8 mouse cellular contexts compared by ENCODE assay signal in the genomic region with DNA sequence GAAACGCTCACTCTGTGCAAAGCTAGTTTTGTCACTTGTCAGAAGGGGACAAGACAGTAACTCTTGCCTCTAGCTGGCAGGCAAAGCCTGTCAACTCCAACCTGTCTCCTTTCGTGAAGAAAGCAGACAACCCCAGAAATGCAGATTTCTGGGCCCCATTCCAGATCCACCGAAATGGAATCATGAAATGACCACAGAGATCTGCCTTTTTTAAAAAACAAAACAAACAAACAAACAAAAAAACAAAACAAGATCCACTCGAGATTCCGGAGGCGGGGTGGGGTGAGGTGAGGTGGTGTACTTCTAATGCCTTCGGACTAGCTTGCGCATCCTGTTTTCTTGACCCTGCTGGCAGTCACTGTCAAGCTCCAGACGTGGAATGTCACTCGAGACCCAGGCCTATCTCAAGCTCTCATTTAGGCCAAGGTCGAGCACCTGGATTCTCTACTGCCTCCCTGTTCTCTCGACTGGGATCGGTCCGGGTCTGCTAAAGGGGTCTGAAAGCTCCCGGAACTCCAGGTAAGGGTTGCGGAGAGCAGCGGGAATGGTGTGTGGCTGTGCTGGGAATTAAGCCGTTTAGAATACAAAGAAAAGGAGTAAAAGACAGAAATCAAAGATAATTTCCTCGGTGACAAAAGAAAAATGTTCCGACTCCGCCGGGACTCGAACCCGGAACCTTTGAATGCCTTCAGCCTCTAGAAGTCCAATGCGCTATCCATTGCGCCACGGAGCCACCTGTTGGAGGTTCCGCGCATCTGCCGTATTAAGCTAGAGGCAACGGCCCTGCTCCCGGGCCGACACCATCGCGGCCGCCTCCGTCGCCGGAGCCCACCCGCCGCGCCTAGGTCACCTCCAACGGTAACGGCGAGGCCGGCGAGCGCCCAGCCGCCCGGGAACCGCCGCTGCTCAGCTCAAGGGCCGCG. TPM values are rescaled to one million over a fixed set of nuclear protein-coding genes. Genes with fewer than 3 reads are reported as not detected.
A peak's percentile ranks its signal among the peaks of the same experiment; 100 is the strongest.
DNase-seq lines count a peak whose midpoint lies in the region; ATAC-seq and TF ChIP-seq lines count a peak whose summit lies in the region.

No protein-coding gene starts in this region.

- peak; percentile 35; the same call in 1 of the 2 replicates for TF ChIP-seq POLR2A in CH12.LX (IDR thresholded peaks at IDR 0.05; ENCODE audit: low read depth, low read length)

- dilution Hi-C loops in CH12.LX (cut with MboI; ENCODE audit: extremely low pct_ligation_motif_present, extremely low pct_unique_long_range_greater_than_20kb, low sequenced_read_pairs): no loop called here

- H3K4me2 ChIP-seq in CH12.LX (ENCODE audit: insufficient read depth, low read depth, poor library complexity, severe bottlenecking): peak overlapping the region; percentile 89; the same call in 1 of the 2 replicates
- H3K4me2 ChIP-seq in forebrain, embryonic 11.5 days (ENCODE audit: low read depth, low read length, severe bottlenecking): peak overlapping the region; percentile 63
- peak overlapping the region; percentile 91 for H3K4me2 ChIP-seq in heart, embryonic 16.5 days (ENCODE audit: low read depth, low read length)
- peak overlapping the region; percentile 92 for H3K4me2 ChIP-seq in liver, embryonic 14.5 days (ENCODE audit: low read depth)
- peak overlapping the region; percentile 87 for H3K4me2 ChIP-seq in stomach, embryonic 15.5 days

- no peak for TF ChIP-seq EP300 in CH12.LX (IDR thresholded peaks at IDR 0.05; ENCODE audit: low read length)
- TF ChIP-seq EP300 in liver, embryonic 14.5 days (IDR thresholded peaks at IDR 0.05; ENCODE audit: low read depth): no peak

- peak; percentile 87 for DNase-seq in CH12.LX (ENCODE audit: extremely low read depth)
- peak; percentile 77 for DNase-seq in c-Kit-positive CD71-positive TER-119-negative erythroid progenitor cells, embryonic 14.5 days (ENCODE audit: low read depth)
- DNase-seq in forebrain, embryonic 11.5 days (ENCODE audit: low spot score): peak; percentile 97
- DNase-seq in kidney, postnatal 25 days: peak; percentile 93 to 96
- DNase-seq in liver, embryonic 14.5 days (ENCODE audit: low read depth in 3 of 3, low spot score in 3 of 3): peak; percentile 69 to 75 (median 71)
- DNase-seq in neural tube, embryonic 10.5 days (ENCODE audit: extremely low spot score, low spot score): peak; percentile 99

- no peaks in the 10 kb centered on the region for H3K9me3 ChIP-seq in CH12.LX (replicated peaks; ENCODE audit: low read length)
- H3K9me3 ChIP-seq in forebrain, embryonic 11.5 days (ENCODE audit: control insufficient read depth, low read length): no peaks in the 10 kb centered on the region
- no peaks in the 10 kb centered on the region for H3K9me3 ChIP-seq in heart, embryonic 16.5 days (replicated peaks; ENCODE audit: control insufficient read depth, low read length)
- no peaks in the 10 kb centered on the region for H3K9me3 ChIP-seq in liver, embryonic 14.5 days (ENCODE audit: control insufficient read depth, low read length)
- H3K9me3 ChIP-seq in stomach, embryonic 15.5 days: no peaks in the 10 kb centered on the region

- peak overlapping the region; percentile 78 to 87 (median 87) for H3K4me3 ChIP-seq in CH12.LX (replicated peaks in 1 of 3; ENCODE audit: low read depth in 2 of 3, low read length in 2 of 3, poor library complexity in 1 of 3)
- H3K4me3 ChIP-seq in forebrain, embryonic 11.5 days (ENCODE audit: low read depth, low read length): peak overlapping the region; percentile 83
- peak overlapping the region; percentile 90 for H3K4me3 ChIP-seq in heart, embryonic 16.5 days (ENCODE audit: low read length)
- peak overlapping the region; percentile 79 to 86 for H3K4me3 ChIP-seq in liver, embryonic 14.5 days (ENCODE audit: insufficient read depth in 1 of 2, low read depth in 2 of 2, low read length in 2 of 2)
- H3K4me3 ChIP-seq in stomach, embryonic 15.5 days (replicated peaks): peak overlapping the region; percentile 90

- 6% methylated on average over 54 of the region's 54 CpGs for WGBS in forebrain, embryonic 11.5 days
- 5% methylated on average over 54 of the region's 54 CpGs for WGBS in heart, embryonic 16.5 days
- 9% methylated on average over 47 of the region's 54 CpGs for WGBS in liver, embryonic 14.5 days (ENCODE audit: insufficient replicate concordance)
- WGBS in stomach, embryonic 15.5 days: 7% methylated on average over 51 of the region's 54 CpGs

- H3K79me2 ChIP-seq in CH12.LX (replicated peaks; ENCODE audit: control insufficient read depth, extremely low read depth, insufficient read depth, poor library complexity, severe bottlenecking): no peaks in the 10 kb centered on the region

- H3K27ac ChIP-seq in CH12.LX (ENCODE audit: insufficient read depth, low read depth): peak overlapping the region; percentile 64
- H3K27ac ChIP-seq in forebrain, embryonic 11.5 days (ENCODE audit: low read depth, low read length): peak overlapping the region; percentile 99
- H3K27ac ChIP-seq in heart, embryonic 16.5 days (ENCODE audit: low read length): peak overlapping the region; percentile 95
- no peak overlapping the region for H3K27ac ChIP-seq in liver, embryonic 14.5 days
- peak overlapping the region; percentile 92 for H3K27ac ChIP-seq in stomach, embryonic 15.5 days

- H3K4me1 ChIP-seq in CH12.LX (ENCODE audit: control insufficient read depth in 1 of 2, insufficient read depth in 2 of 2): peaks cover 4 to 26% of the 10 kb centered on the region in 2 experiments; a peak in 2 of 4 replicates
- peaks cover 12% of the 10 kb centered on the region; the same call in 1 of the 2 replicates for H3K4me1 ChIP-seq in forebrain, embryonic 11.5 days (replicated peaks; ENCODE audit: control insufficient read depth, insufficient read depth, low read length)
- peaks cover 15% of the 10 kb centered on the region for H3K4me1 ChIP-seq in heart, embryonic 16.5 days (ENCODE audit: control insufficient read depth, insufficient read depth, low read length)
- H3K4me1 ChIP-seq in liver, embryonic 14.5 days (replicated peaks; ENCODE audit: control insufficient read depth in 2 of 2, insufficient read depth in 2 of 2, low read length in 1 of 2): peaks cover 0 to 15% of the 10 kb centered on the region in 2 experiments; a peak in 2 of 4 replicates
- peaks cover 14% of the 10 kb centered on the region for H3K4me1 ChIP-seq in stomach, embryonic 15.5 days

- H3K9ac ChIP-seq in CH12.LX (ENCODE audit: insufficient read depth, low read depth): peak overlapping the region; percentile 85
- H3K9ac ChIP-seq in forebrain, embryonic 11.5 days (ENCODE audit: low read length): peak overlapping the region; percentile 93
- peak overlapping the region; percentile 92 for H3K9ac ChIP-seq in heart, embryonic 16.5 days (ENCODE audit: low read length)
- peak overlapping the region; percentile 82 for H3K9ac ChIP-seq in liver, embryonic 14.5 days (replicated peaks)
- H3K9ac ChIP-seq in stomach, embryonic 15.5 days: peak overlapping the region; percentile 68

- no peaks in the 10 kb centered on the region for H3K36me3 ChIP-seq in CH12.LX (replicated peaks in 1 of 2; ENCODE audit: control insufficient read depth in 1 of 2, insufficient read depth in 1 of 2, low read length in 1 of 2)
- no peaks in the 10 kb centered on the region for H3K36me3 ChIP-seq in forebrain, embryonic 11.5 days (ENCODE audit: control insufficient read depth, insufficient read depth, low read length)
- no peaks in the 10 kb centered on the region for H3K36me3 ChIP-seq in heart, embryonic 16.5 days (ENCODE audit: control insufficient read depth, insufficient read depth)
- no peaks in the 10 kb centered on the region for H3K36me3 ChIP-seq in liver, embryonic 14.5 days (replicated peaks; ENCODE audit: control insufficient read depth, insufficient read depth, low read depth)
- no peaks in the 10 kb centered on the region for H3K36me3 ChIP-seq in stomach, embryonic 15.5 days

- no peak for TF ChIP-seq RAD21 in CH12.LX (IDR thresholded peaks at IDR 0.05; ENCODE audit: low read depth, low read length)

- no peaks in the 10 kb centered on the region for H3K27me3 ChIP-seq in CH12.LX (replicated peaks)
- H3K27me3 ChIP-seq in forebrain, embryonic 11.5 days (ENCODE audit: control insufficient read depth, insufficient read depth, low read length): no peaks in the 10 kb centered on the region
- H3K27me3 ChIP-seq in heart, embryonic 16.5 days (ENCODE audit: control insufficient read depth, insufficient read depth, low read length): no peaks in the 10 kb centered on the region
- no peaks in the 10 kb centered on the region; the same call in 1 of the 2 replicates for H3K27me3 ChIP-seq in liver, embryonic 14.5 days (ENCODE audit: control insufficient read depth, insufficient read depth, low read length)
- H3K27me3 ChIP-seq in stomach, embryonic 15.5 days (replicated peaks): no peaks in the 10 kb centered on the region

- no peak for TF ChIP-seq CTCF in CH12.LX (conservative IDR thresholded peaks at IDR 0.05 in 1 of 2, IDR thresholded peaks at IDR 0.05 in 1 of 2; ENCODE audit: low read depth in 2 of 2, low read length in 2 of 2)
- peak; percentile 42; the same call in 1 of the 2 replicates for TF ChIP-seq CTCF in liver, embryonic 14.5 days (IDR thresholded peaks at IDR 0.05; ENCODE audit: low read depth)

- peak; percentile 79 for ATAC-seq in forebrain, embryonic 11.5 days (replicated peaks; ENCODE audit: low FRiP score)
- ATAC-seq in heart, embryonic 16.5 days (replicated peaks; ENCODE audit: extremely low read depth, insufficient read depth, low FRiP score): peak; percentile 76
- peak; percentile 88 for ATAC-seq in liver, embryonic 14.5 days (ENCODE audit: insufficient read depth)
- ATAC-seq in stomach, embryonic 15.5 days (ENCODE audit: insufficient read depth, low FRiP score, low read depth): peak; percentile 81

- in situ Hi-C loops in CH12.LX (cut with MboI; ENCODE audit: low pct_ligation_motif_present, low pct_unique_long_range_greater_than_20kb, low sequenced_read_pairs): loop anchor here (25.0 kb wide), 1 partner anchor 620 kb away; a partner anchor contains a TSS

RNA-seq across cellular contexts. Expression of a gene that starts 1.4 kb away (rescaled TPM):
- 47.4 and 56.9 TPM in 2 replicates for total RNA-seq in CH12.LX (2012; rRNA removed)
- total RNA-seq in CH12.LX (2014; rRNA removed): 52.0 and 54.6 TPM in 2 replicates
- 55.9 and 61.2 TPM in 2 replicates for polyA plus RNA-seq in CH12.LX (2012; ENCODE audit: insufficient read length, low read depth)
- polyA plus RNA-seq in forebrain, embryonic 11.5 days (2014; fragmentation: Nextera tagmentation; extraction: Ambion mirVana): 12.5 and 14.5 TPM in 2 replicates
- 4.2 and 4.5 TPM in 2 replicates for polyA plus RNA-seq in heart, embryonic 16.5 days (2015; fragmentation: Nextera tagmentation; extraction: Ambion mirVana)
- polyA plus RNA-seq in liver, embryonic 14.5 days (2012; rRNA removed): 3.5 and 4.2 TPM in 2 replicates
- polyA plus RNA-seq in liver, embryonic 14.5 days (2014; fragmentation: Nextera tagmentation; extraction: Ambion mirVana): 3.1 and 3.5 TPM in 2 replicates
- 14.1 and 15.8 TPM in 2 replicates for polyA plus RNA-seq in stomach, embryonic 15.5 days (2015; fragmentation: Nextera tagmentation; extraction: Ambion mirVana)

RNA-seq across cellular contexts. Expression of a gene that starts 18.4 kb away (rescaled TPM):
- total RNA-seq in CH12.LX (2012; rRNA removed): 41.9 and 62.3 TPM in 2 replicates
- 65.2 and 72.7 TPM in 2 replicates for total RNA-seq in CH12.LX (2014; rRNA removed)
- 121 and 141 TPM in 2 replicates for polyA plus RNA-seq in CH12.LX (2012; ENCODE audit: insufficient read length, low read depth)
- polyA plus RNA-seq in forebrain, embryonic 11.5 days (2014; fragmentation: Nextera tagmentation; extraction: Ambion mirVana): 85.2 and 92.3 TPM in 2 replicates
- 37.8 and 42.4 TPM in 2 replicates for polyA plus RNA-seq in heart, embryonic 16.5 days (2015; fragmentation: Nextera tagmentation; extraction: Ambion mirVana)
- 12.2 and 24.0 TPM in 2 replicates for polyA plus RNA-seq in liver, embryonic 14.5 days (2012; rRNA removed)
- polyA plus RNA-seq in liver, embryonic 14.5 days (2014; fragmentation: Nextera tagmentation; extraction: Ambion mirVana): 36.5 and 37.0 TPM in 2 replicates
- 63.5 and 72.7 TPM in 2 replicates for polyA plus RNA-seq in stomach, embryonic 15.5 days (2015; fragmentation: Nextera tagmentation; extraction: Ambion mirVana)

RNA-seq across cellular contexts. Expression of a gene that starts 47.2 kb away (rescaled TPM):
- total RNA-seq in CH12.LX (2012; rRNA removed) (26.1 and 38.4 TPM in 2 replicates), CH12.LX (2014; rRNA removed) (195 and 214 TPM in 2 replicates)
- polyA plus RNA-seq in CH12.LX (2012; ENCODE audit: insufficient read length, low read depth): 85.4 and 108 TPM in 2 replicates
- polyA plus RNA-seq in forebrain, embryonic 11.5 days (2014; fragmentation: Nextera tagmentation; extraction: Ambion mirVana): 64.6 and 72.1 TPM in 2 replicates
- 52.5 and 59.9 TPM in 2 replicates for polyA plus RNA-seq in heart, embryonic 16.5 days (2015; fragmentation: Nextera tagmentation; extraction: Ambion mirVana)
- polyA plus RNA-seq in liver, embryonic 14.5 days (2012; rRNA removed): 95.7 and 140 TPM in 2 replicates
- 360 and 422 TPM in 2 replicates for polyA plus RNA-seq in liver, embryonic 14.5 days (2014; fragmentation: Nextera tagmentation; extraction: Ambion mirVana)
- 82.8 and 119 TPM in 2 replicates for polyA plus RNA-seq in stomach, embryonic 15.5 days (2015; fragmentation: Nextera tagmentation; extraction: Ambion mirVana)
